Mouse (Mus musculus) small intestine, adult 2 months (tissue): ENCODE measurements at regions not wholly inside any gene's neighbourhood (a gene's known extent, or its start where the extent isn't known, plus 50 kb on each side); places are given as distances from the start of the nearest gene placed in this dataset.

Experiments
- CTCF ChIP-seq: fragments of 200-500 bp; IDR thresholded peaks from 2 replicates; pipeline ENCODE4 v1.5.1; 2012; ENCODE audit warnings: low read depth, mild to moderate bottlenecking, control low read depth, inconsistent platforms, low read length, moderate library complexity, mixed read lengths; ENCODE audit not compliant: insufficient replicate concordance, insufficient read length; ENCODE audit errors: extremely low read depth
- POLR2A ChIP-seq: fragments of 200-500 bp; IDR thresholded peaks from 2 replicates; pipeline ENCODE4 v1.6.1; 2012; ENCODE audit warnings: low read depth, mild to moderate bottlenecking, control low read depth, inconsistent platforms, low read length, moderate library complexity

DNA sequence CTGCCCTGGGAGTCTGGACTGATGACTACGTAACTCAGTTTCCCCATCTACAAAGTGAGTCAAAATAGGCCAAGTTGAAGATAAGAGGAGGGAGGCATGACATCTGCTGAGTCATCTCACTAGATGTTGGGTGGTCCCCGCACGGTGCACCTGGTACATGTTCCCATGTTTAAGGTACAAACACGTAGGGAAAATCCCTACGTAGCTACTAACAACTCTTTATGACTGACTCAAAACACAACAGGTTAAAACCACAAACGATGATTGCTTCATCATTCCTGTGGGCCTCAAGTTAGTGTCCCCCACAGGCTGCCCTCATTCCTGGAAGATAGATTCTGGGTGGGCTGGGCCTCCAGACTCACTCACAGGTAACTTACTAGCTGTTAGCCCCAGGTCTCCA lies 107.7 kb downstream of the Sox9 start:
- TF ChIP-seq CTCF, result no peak
- TF ChIP-seq POLR2A, result no peak
